Comparison of ENCODE assay signal across 19 mouse cellular contexts in genomic region chr6:149366403-149366802, GRCm38 (mm10). TPM values are rescaled to one million over a fixed set of nuclear protein-coding genes. Genes with fewer than 3 reads are reported as not detected.
A peak's percentile ranks its signal among the peaks of the same experiment; 100 is the strongest.
DNase-seq lines count a peak whose midpoint lies in the region; ATAC-seq and TF ChIP-seq lines count a peak whose summit lies in the region.
"Had no signal": no experiment of that assay in that cellular context is flagged by ENCODE, and none has a peak within 500 bp of the region (broad histone marks: within the 10 kb centered on the region; RNA-seq: fewer than 3 reads in every experiment).

No protein-coding gene starts in this region.

- DNase-seq in CD4-positive helper T cell, adult 2 months (ENCODE audit: low read depth, low spot score): peak; percentile 75
- DNase-seq in Patski (ENCODE audit: low read depth, low spot score): no peak
- peak; percentile 84 for DNase-seq in induced T-regulatory cell, adult 2 months (ENCODE audit: low read depth)
- no peak for DNase-seq in frontal cortex, postnatal 36 days (ENCODE audit: low spot score in 2 of 2)
- DNase-seq in adrenal gland, adult 2 months: no peak
- DNase-seq in spleen, adult 12 weeks (ENCODE audit: low spot score): no peak
- DNase-seq in left cerebral cortex, postnatal 14 days (ENCODE audit: low spot score in 2 of 2): no peak
- DNase-seq: adrenal gland, postnatal 14 days; cerebellum, adult 11-12 months; cerebellum, adult 9-10 months; cerebellum, postnatal 36 days; gastrocnemius, postnatal 25 days; heart, postnatal 36 days; kidney, adult 11 months; kidney, adult 9 months had no signal

- CTCF ChIA-PET in Patski (lab: Charles Lee): no interaction called here

- ATAC-seq in Patski: peak; percentile 57
- ATAC-seq: forebrain, embryonic 14.5 days had no signal

- intact Hi-C loops in left cerebral cortex, postnatal 14 days (cut with DNase I): no loop called here

- POLR2A ChIA-PET in Patski (lab: Charles Lee): interaction anchor here (0.5 kb wide), 2 partner anchors 28 to 49 kb away, joined by 3 to 4 read pairs; no protein-coding TSS in a partner anchor

- no peaks in the 10 kb centered on the region for H3K27me3 ChIP-seq in Patski
- H3K27me3 ChIP-seq: embryonic facial prominence, embryonic 13.5 days; heart, embryonic 13.5 days; hindbrain, embryonic 15.5 days had no signal

- in situ Hi-C loops in Patski (cut with MboI; ENCODE audit: low pct_unique_long_range_greater_than_20kb): no loop called here

- TF ChIP-seq CTCF in Patski (IDR thresholded peaks at IDR 0.05): no peak

RNA-seq across cellular contexts. Expression of gene Bicd1, which starts 42.3 kb away (rescaled TPM):
- 10.6 TPM for polyA plus RNA-seq in Patski (2021)
- total RNA-seq in adrenal gland, adult 2 months (2021): 1 to 10 TPM; 4.4 to 5.3 TPM
- polyA plus RNA-seq in adrenal gland, adult 2 months (2012; rRNA removed): 0.94 TPM in 2 replicates
- 10 to 100 TPM; 54.4 to 64.0 TPM for total RNA-seq in left cerebral cortex, postnatal 14 days (2021)

RNA-seq across cellular contexts. Expression of gene Resf1, which starts 57.2 kb away (rescaled TPM):
- polyA plus RNA-seq in Patski (2021): 28.9 TPM
- total RNA-seq in adrenal gland, adult 2 months (2021): 10 to 100 TPM; 22.6 to 38.7 TPM
- 7.4 and 11.3 TPM in 2 replicates for polyA plus RNA-seq in adrenal gland, adult 2 months (2012; rRNA removed)
- total RNA-seq in left cerebral cortex, postnatal 14 days (2021): 10 to 100 TPM; 13.7 to 15.8 TPM

Comparison
In these comparisons a context has a peak if more than half of its experiments do, and no peak if none do; other contexts are left out.
1. DNase-seq: peak in CD4-positive helper T cell, adult 2 months (single experiment) and induced T-regulatory cell, adult 2 months (single experiment); none in Patski (single experiment), frontal cortex, postnatal 36 days (0 of 2), adrenal gland, adult 2 months (single experiment), spleen, adult 12 weeks (single experiment) and left cerebral cortex, postnatal 14 days (0 of 2).
2. RNA of gene Bicd1, which starts 42.3 kb away (total RNA-seq): 54.4 to 64.0 TPM in left cerebral cortex, postnatal 14 days; 4.4 to 5.3 TPM in adrenal gland, adult 2 months; every median in the first group is over 4 times any median in the second.